Mouse (Mus musculus) small intestine, adult 2 months (tissue): ENCODE data around the gene Scaf8.

Experiments
- CTCF ChIP-seq: fragments of 200-500 bp; IDR thresholded peaks from 2 replicates; pipeline ENCODE4 v1.5.1; 2012; ENCODE audit warnings: low read depth, mild to moderate bottlenecking, control low read depth, inconsistent platforms, low read length, moderate library complexity, mixed read lengths; ENCODE audit not compliant: insufficient replicate concordance, insufficient read length; ENCODE audit errors: extremely low read depth
- POLR2A ChIP-seq: fragments of 200-500 bp; IDR thresholded peaks from 2 replicates; pipeline ENCODE4 v1.6.1; 2012; ENCODE audit warnings: low read depth, mild to moderate bottlenecking, control low read depth, inconsistent platforms, low read length, moderate library complexity

DNA sequence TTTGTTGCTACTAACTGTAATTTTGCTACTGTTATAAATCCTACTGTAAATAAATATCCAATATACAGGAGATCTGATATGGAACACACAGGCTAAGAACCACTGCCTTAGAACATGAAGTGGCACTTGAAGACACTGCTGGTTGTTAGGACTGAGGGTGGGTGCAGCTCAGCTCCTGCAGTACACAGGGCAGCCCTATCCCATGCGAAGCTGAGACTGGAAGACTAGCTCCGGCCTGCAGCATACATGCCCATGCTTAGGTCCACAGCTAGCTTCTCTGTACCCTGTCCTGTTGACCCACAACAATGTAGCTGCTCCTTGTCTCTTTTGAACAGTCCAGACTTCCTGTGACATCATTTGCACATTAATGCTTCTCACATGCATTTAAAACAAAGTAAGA is 100.1 kb downstream of the Scaf8 start:
- no peak for TF ChIP-seq CTCF
- no peak for TF ChIP-seq POLR2A
